Mouse (Mus musculus): Measurements from ENCODE around the gene Asb13.

Gene Asb13

DNA sequence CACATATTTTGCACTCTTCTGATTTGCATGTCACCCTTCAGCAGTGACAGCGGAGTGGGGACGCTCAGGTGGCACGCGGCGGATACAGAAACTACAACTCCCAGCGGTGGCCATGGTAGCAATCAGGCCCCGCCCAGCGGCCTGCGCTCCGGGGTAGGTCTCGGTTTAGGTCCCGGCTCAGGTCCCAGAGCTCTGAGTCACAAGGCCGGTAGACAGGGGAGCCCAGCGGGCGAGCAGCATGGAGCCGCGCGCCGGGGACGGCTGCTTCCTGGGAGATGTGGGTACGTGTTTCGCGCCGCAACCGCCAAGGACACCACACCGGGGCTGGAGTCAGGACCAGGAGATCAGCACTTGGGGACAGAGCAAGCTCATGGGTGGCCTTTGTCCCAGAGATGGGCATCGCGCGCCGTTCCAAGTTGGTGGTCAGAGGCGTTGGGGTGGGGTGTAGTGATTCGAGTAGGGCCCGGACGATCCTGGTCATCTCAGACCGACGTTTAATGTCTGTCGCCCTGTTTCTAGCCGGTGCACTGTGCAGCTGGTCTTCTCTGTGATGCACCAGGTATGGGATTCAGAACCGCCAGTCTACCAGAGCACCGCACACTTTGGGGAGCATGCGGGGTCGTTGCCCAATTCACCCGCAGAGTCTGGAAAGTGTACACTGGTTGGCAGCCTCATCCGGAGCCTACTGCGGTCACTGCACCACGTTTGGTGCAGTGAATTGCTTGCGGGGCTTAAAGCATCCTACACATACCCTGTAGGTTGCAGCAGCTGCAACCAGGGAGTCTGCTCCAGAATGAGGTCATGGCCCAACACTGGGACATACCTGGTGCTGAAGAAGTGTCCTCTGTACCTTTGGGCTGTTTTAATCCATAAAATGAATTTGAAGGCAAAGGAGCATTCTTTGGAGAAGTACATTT, at the start of gene Asb13:
Gene Asb13, plus strand, starts transcription at position 138 of the 917 bp plus-strand sequence.
- in situ Hi-C loops (cut with MboI, MseI) = no loop called here

DNA sequence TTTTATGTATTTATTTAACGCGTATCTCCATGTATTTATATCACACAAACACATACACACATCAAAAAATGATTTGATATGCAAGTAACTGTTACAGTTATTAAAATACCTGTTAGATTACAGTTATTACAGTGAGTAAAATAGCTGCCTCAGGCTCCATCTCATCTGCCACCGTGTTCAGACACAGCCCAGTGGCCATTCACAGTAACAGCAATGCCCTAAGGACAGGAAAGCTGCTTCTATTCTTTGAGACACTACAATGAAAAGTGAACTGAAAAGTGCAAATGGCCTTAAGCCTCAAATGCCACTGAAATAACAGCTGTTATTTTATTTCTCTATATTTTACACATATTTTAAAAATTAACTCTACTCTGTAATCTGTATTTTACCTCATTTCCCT, 43.0 kb upstream of the Asb13 start:
- in situ Hi-C loops (cut with MboI, MseI) = no loop called here

DNA sequence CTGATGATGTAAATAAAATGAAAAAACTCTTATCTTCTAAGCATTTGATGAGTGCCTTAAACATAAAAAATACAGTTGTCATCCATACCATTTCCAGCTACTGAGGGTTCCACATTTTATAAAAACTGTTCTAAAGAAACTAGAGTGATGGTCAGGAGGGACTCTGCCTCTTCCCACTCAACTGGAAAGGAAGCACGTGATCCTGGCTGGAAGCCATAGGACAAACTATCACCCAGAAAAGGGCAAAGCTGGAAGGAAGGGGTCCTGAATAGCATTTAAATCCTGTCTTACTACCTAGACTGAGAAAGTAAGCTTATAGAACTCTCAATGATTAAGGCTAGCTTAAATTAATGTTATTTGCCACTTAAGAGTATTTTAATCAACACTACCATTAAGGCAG, 39.5 kb upstream of the Asb13 start:
- in situ Hi-C loops (cut with MboI, MseI) = no loop called here

DNA sequence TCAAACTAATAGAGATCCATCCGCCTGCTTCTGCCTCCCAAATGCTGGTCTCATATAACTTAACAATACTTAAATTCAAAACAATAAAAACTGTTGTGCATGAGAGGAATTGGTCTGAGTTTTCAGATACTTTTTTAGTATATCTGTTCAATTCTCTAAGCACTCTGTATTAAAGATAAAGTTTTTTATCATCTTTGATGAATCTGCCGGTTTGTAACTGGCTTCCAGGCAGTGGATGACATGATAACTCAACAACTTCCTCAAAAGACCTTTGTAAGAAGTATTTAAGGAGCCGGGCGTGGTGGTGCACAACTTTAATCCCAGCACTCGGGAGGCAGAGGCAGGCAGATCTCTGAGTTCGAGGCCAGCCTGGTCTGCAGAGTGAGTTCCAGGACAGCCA, 37.6 kb upstream of the Asb13 start:
- in situ Hi-C loops (cut with MboI, MseI) = no loop called here

DNA sequence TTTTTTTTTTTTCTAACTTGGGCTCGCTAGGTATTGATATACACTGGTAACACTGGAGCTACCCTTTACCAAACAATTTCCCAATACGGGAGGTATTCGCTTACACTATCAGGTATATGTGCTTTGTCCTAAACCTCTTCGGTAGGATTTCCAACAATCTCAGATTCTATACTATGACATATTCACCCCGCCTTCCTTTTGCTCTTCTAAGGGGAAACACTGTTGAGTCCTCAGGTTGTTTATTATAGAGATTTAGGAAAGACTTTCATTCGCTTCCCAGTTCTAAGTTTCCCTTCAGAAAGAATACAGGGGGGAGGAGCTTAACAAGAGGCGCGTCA, 24.1 kb upstream of the Asb13 start:
- in situ Hi-C loops (cut with MboI, MseI) = no loop called here

DNA sequence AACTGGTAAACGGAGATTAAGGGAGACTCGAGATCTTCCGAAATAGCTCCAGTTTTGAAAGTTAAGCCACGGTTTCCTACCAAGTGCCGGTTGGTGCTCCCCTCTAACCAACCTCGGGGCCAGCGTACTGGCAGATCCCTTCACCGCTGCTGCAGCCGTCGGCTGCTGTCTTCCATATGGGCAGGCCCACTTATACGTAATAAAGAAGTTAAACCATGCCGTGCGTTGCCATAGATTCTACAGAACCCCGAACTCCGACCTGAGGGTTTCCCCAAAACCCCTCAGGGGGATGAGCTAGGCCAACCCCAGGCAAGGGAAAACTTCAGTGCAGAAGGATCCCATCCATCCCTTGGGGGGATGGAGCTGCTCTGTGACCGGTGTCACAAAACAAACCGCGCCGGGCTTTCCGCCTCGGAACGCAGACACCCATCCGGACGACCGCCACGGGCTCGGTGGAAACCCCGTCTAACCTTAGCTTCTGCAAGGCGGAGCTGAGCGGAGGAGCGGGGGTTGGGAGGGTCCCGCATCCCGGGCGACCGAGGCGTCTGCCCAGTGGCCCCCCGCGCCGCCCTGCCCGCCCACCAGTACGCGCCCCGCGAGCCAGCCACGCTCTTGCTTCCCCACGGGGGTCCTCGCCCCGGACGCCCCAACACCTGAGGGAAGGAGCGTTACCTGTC, 23.6 kb upstream of the Asb13 start:
- in situ Hi-C loops (cut with MboI, MseI) = no loop called here

DNA sequence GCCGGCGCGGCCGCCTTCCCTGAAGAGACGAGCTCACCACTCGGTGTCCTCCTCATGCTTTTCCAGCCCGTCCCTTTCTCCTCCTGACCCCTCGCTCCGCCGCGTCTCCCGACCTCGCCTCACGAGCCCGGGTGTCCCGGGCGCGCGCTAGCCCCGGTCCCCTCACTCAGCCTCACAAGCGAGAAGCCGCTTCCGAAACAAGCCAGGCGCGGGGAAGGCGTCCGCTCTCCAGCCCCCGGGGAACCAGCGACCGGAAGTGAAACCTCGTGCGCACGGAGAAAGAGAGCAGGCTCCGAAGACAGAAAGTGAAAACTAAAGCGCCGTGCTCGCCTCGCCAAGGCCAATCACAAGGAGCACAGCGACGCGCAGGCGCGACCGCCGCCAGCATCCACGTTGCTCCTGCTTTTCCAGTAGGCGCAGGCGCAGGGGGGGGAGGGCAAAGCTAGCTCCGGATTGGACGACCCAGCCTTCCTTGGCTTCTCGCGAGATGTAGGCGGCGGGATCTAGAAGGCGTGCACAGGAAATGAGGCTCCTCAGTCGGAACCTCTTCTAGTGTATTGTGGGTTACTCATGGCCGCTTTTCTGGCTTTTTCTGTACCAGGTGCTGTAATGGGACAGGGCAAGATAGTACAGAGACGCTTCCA, 22.9 kb upstream of the Asb13 start, which contains the start of gene Fam208b:
Gene Fam208b, minus strand, starts transcription at position 314 of the 644 bp plus-strand sequence.
- in situ Hi-C loops (cut with MboI, MseI) = no loop called here

DNA sequence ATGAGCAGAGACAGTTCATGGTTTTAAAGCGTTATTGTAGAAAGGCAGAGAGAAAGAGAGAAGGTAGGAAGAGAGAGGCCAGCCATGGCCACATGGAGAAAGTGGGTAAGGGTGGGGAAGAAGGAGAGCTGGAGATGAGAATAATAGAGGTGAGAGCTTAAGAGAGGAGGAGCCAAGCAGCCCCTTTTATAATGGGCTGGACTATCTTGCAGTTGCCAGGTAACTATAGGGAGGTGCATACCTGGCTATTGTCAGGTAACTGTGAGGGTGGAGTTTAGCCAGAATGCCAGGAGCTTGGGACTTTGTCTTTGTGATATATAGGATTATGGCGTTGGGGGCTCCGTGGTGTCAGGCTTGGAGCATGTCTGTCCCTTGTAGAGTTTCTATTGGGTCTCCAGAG, 6.7 kb upstream of the Asb13 start:
- in situ Hi-C loops (cut with MboI, MseI) = no loop called here

DNA sequence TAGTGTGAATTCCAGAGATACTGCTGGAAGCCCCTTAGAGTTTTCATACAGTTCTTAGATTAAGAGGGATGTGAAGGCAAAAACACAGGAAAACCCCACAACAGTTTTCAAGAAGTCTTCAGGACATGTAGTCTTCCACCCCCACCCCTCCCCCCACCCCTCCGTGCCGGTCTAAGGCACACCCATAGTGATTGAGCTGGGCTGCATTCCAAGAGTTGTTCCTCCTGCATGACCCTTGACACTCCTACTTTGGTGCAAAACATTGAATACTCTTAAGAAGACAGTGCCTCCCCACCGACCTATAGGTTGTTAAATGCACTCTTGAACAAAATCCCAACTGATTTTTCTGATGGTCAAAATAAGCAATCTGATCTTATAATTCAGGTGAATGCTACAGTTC, 5.7 kb upstream of the Asb13 start:
- in situ Hi-C loops (cut with MboI, MseI) = no loop called here

DNA sequence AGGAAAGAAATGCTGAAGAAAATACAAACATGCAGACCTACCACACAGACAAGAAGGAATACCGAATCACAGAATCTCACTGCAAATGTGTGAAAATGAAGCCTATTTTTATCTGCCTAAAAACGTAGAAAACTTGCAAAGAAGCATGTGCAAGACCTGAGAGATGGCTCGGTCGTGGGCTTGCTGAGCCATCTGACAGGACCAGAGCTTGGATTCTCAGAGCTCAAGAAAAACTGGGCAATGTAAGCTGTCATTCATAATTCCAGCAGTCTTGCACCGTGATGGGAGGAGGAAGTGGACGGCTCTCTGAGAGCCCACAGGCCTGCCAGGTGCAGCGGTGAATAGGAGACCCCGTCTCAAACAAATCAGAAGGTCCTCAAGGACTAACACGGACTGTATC, 1.3 kb upstream of the Asb13 start:
- in situ Hi-C loops (cut with MboI, MseI) = no loop called here

DNA sequence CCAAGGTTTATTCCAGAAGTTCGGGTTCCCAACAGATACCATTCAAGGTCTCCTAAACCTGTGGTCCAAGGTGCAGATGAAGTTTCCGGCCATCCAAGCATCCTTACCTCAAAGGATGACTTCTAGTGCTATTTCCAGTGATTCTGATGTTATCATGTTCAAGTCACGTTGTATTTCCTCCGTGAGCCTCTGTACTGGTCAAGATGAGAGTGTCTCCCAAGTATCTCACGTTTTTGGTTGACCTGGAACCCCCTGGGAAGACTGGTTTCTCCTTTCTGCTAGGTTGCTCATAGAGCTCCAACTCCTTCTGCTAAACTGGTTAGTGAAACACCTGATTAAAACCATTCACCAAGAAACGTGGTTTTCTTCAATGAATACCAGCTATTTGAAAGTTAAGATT, 701 bp upstream of the Asb13 start:
- in situ Hi-C loops (cut with MboI, MseI) = no loop called here

DNA sequence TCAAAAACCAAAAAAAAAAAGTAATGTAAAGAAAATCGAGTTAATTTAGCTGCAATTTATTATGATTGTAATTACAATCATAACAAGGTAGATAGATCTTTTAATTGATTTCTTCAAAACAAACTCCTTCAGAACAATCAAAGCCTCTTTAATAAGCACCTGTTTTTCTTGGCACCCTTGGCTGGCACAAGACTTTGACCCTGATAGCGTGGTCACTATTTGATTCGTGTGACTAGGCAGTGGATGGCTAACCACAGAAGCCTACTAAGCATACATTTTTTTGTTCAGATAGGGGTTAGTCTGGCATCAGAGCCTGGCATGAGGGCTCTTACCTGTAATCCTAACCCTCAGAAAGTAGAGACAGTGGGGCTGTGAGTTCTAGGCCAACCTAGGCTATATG, 1.2 kb downstream of the Asb13 start:
- in situ Hi-C loops (cut with MboI, MseI) = no loop called here

DNA sequence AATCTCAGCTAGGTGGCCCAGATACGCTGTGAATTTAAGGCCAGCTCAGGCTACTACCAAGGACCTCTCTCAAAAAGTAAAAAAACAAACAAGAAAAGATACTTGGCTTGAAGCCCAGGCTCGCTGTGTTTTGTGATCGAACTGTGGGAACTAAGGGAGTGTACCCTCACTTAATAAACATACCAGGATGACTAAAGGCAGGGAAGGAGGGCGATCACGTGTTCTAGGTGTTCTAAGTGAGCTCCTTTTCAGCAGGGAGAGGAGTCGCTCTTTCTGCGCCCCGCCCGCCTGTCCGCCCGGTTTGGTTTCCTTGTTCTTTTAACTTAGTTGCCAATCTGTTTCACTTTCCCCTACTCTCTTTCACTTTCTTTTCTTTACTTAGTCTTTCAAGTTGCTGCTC, 3.0 kb downstream of the Asb13 start:
- in situ Hi-C loops (cut with MboI, MseI) = no loop called here

DNA sequence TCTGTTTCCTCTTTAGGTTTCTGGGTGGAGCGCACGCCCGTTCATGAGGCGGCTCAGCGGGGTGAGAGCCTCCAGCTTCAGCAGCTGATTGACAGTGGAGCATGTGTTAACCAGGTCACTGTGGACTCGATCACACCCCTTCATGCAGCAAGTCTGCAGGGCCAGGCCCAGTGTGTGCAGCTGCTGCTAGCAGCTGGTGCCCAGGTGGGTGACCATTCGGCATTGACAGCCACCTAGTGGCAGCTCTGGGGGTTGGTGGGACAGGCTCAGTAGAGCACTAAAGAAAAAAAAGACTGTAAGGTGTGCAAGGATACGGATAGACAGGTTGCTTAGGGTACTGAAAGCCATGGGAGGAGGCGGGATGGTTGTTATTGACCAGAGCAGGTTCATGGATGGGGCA, 8.2 kb downstream of the Asb13 start:
- in situ Hi-C loops (cut with MboI, MseI) = no loop called here

DNA sequence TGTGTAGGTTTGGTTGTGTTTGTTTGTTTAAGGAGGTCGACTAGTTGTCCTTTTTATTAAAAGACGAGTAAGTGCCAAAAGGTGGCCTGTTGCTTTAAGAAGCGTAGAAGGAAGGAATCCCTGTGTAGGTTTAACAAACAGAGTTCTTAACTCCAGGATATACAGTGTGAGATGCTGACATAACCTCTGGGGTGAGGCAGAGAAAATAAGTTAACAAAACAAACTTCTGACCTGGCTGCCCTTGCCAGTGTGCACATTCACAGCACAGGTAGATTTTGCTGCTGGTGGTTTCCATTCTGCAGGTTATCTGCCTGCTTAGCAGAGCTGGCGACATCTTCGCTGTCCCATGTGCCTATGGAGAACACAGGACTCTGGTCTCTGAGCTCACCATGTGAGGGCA, 8.7 kb downstream of the Asb13 start:
- in situ Hi-C loops (cut with MboI, MseI) = no loop called here

DNA sequence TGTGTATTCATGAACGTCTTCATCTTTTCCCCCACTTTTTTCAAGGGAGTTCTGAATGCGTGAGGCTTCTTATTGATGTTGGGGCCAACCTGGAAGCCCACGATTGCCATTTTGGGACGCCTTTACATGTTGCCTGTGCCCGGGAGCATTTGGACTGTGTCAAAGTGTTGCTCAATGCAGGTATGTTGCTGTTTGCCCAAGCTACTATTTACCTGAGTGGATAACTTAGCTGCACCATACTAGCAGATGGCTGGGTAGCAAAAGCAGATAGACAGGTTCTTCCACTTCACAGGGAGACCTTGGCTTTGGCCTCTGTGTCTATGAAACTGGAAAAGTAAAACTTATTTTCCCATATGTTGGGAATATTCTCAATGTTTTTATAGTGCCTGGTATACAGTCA, 11.0 kb downstream of the Asb13 start:
- in situ Hi-C loops (cut with MboI, MseI) = no loop called here

DNA sequence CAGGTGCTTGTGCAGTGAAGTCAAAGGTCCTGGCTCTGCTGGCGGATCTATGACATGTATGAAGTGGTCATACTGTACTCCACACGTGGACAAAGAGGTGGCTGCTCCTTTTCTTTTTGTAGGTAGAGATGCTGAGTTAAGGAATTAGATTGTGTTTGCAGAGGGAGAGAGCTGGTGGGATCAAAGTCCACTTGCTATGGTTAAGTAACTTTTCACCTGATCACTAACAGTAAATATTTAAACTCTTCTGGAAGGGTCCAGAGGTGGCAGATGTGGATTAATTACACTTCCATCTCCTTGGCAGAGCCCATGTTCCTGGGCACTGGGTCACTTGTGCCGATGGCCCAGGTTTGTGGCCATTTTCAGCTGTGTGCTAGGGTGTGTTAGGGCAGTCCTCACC, 12.1 kb downstream of the Asb13 start:
- in situ Hi-C loops (cut with MboI, MseI) = no loop called here

DNA sequence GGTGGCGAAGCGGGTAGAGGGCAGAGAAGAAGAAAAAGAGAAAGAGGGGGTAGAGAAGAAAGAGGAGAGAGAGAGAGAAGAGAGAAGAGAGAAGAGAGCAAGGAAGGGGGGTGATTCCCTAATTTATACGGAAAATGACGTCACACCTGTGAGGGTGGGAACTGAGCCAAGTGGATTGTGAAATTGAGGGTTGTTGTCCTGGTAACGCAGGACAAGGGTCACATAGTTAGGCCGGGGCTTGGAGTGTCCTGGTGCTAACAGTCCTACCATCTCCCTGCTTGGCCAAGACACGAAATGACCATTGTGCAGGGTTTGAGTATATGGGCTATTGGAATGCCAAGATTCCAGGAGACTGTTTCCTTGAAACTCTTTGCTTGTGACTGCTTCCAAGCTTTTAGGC, 12.7 kb downstream of the Asb13 start:
- in situ Hi-C loops (cut with MboI, MseI) = no loop called here

DNA sequence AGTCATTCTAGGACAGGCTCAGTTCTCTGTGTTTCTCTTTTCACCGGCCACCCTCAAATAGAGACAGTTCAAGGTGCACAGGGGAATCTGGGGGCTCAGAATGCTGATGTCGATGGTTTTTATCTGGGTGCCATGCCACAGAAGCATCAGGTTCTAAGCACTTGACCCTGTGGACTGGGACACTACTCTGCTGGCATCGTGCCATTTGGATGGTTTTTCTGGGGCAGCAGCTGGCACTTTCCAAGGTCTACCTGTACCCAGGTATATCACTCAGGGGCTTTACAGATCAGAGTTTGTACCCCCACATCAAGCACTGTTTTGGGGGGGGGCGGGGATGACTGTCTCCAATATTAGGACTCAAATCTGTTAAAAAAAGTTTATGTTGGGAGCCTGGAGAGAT, 16.7 kb downstream of the Asb13 start:
- in situ Hi-C loops (cut with MboI, MseI) = loop anchor here (25.0 kb wide), 1 partner anchor 637 kb away; the partner anchor contains the start of gene Akr1c12

DNA sequence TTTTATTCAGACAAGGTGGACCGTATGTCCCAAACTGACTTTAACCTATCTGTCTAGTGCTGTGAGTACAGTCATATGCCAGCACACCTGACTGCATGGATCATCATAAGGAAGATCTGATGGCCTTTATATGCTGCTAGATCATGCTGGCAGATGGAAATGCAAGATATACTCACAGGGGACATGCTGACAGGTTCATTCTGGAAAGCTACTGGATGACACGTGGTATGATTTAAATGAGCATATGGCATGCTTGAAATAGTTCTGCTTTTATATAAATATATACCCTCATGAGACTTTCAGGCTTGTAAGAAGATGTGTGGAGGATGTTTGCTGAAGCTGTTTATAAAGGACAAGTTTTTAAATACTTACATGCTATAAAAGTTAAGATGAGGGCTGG, 20.6 kb downstream of the Asb13 start:
- in situ Hi-C loops (cut with MboI, MseI) = loop anchor here (25.0 kb wide), 1 partner anchor 633 kb away; the partner anchor contains the start of gene Akr1c12

DNA sequence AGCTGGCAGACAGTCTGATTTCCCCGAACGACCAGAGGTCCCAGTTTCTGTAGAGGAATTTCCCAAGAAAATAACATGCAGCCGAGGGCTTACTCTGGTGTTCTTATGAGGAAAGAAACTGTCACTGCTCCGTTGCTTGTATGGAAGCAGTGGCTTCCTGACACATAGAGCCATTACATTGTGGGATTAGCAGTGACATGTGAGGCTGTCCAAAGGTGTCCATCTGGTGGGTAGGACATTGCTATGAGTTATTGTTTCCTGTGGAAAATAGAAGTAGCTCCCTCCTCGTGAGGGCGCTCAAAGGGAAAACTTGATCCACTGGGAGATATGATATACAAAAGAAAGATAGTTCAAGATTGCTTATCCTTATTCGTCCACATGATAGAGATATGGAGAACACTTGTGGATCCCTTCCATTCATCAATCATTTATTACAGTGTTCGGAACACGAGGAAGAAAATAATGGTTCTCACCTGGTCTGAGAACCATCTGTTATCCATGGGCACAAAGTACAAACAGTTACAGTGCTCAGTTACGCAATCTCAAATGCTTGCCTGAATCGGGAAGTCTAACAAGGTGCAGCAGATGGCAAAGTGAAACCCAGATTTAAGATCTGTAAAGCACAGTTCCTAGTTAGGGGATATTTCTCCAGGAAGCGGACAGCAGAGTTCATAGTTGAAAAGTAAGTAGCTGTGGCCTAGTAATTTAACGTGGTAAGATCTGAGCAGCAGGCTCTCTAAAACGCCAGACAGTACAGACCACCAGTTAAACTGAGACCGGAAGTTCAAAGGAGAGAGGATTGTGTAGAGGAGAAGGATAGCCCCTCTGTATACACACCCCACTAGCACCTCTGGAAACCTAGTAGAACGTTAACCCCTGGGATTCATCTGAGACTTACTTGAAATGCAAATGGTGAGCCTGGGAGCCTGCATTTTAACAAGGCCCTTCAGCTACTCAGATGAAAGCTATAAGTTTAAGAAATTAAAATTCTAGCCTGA, 25.6 kb downstream of the Asb13 start:
- in situ Hi-C loops (cut with MboI, MseI) = loop anchor here (5.0 to 25.0 kb wide), 2 partner anchors 343 to 628 kb away; partner anchors contain the start of gene Akr1c12
